Mouse (Mus musculus): ENCODE results near the gene Cenpv. TPM values are rescaled to one million over a fixed set of nuclear protein-coding genes. Genes with fewer than 3 reads are reported as not detected.

Cenpv gene
- total and polyA plus RNA-seq, 3 experiments, result 149 to 2,878 (median 178) TPM

- peak; percentile 77 for DNase-seq (ENCODE audit: low read depth, low spot score)
- no peaks in the 10 kb centered on the region for H3K9me3 ChIP-seq (replicated peaks; ENCODE audit: insufficient read depth, low read length)
- H3K4me3 ChIP-seq (ENCODE audit: control insufficient read depth in 1 of 2, insufficient read depth in 1 of 2, low read depth in 2 of 2, low read length in 2 of 2), result peak overlapping the region; percentile 58 to 91
- peaks cover 8 to 16% of the 10 kb centered on the region in 2 experiments for H3K36me3 ChIP-seq (ENCODE audit: control insufficient read depth in 1 of 2, insufficient read depth in 2 of 2, low read length in 2 of 2)
- peaks cover 4 to 6% of the 10 kb centered on the region in 2 experiments for H3K4me1 ChIP-seq (ENCODE audit: control insufficient read depth in 1 of 2, insufficient read depth in 2 of 2, low read length in 2 of 2)
- H3K27me3 ChIP-seq (ENCODE audit: control insufficient read depth in 1 of 2, insufficient read depth in 2 of 2, low read length in 2 of 2), result no peaks in the 10 kb centered on the region
- peaks cover 28% of the 10 kb centered on the region for H3K79me2 ChIP-seq (ENCODE audit: control insufficient read depth, insufficient read depth, low read length, poor library complexity)
- peak overlapping the region; percentile 100 for H3K9ac ChIP-seq (ENCODE audit: control insufficient read depth, low read depth, low read length, poor library complexity, severe bottlenecking)
- H3K27ac ChIP-seq (ENCODE audit: control insufficient read depth, low read depth, low read length), result peak overlapping the region; percentile 76
- TF ChIP-seq POLR2AphosphoS2 (IDR thresholded peaks at IDR 0.05; ENCODE audit: low read length), result no peak
- TF ChIP-seq ZMIZ1 (IDR thresholded peaks at IDR 0.05; ENCODE audit: low read depth, low read length), result no peak
- TF ChIP-seq GATA1 (IDR thresholded peaks at IDR 0.05; ENCODE audit: low read depth, low read length), result no peak
- TF ChIP-seq MAZ (IDR thresholded peaks at IDR 0.05; ENCODE audit: low read depth, low read length), result peak; percentile 59; the same call in 1 of the 2 replicates
- TF ChIP-seq CHD1 (IDR thresholded peaks at IDR 0.05; ENCODE audit: low read depth, low read length), result peak; percentile 98
- no peak for TF ChIP-seq E2F4 (IDR thresholded peaks at IDR 0.05; ENCODE audit: borderline replicate concordance, low read depth, low read length)
- TF ChIP-seq POLR2AphosphoS5 (IDR thresholded peaks at IDR 0.05; ENCODE audit: borderline replicate concordance, low read depth, low read length), result no peak
- TF ChIP-seq JUND (IDR thresholded peaks at IDR 0.05; ENCODE audit: low read depth, low read length), result no peak
- no peak for TF ChIP-seq UBTF (IDR thresholded peaks at IDR 0.05; ENCODE audit: borderline replicate concordance, insufficient read depth, low read depth, low read length)
- TF ChIP-seq SMC3 (IDR thresholded peaks at IDR 0.05; ENCODE audit: low read depth, low read length), result no peak
- no peak for TF ChIP-seq HCFC1 (IDR thresholded peaks at IDR 0.05; ENCODE audit: low read depth, low read length)
- no peak for TF ChIP-seq CTCF (IDR thresholded peaks at IDR 0.05 in 2 of 3, conservative IDR thresholded peaks at IDR 0.05 in 1 of 3; ENCODE audit: control insufficient read depth in 1 of 3, insufficient read depth in 1 of 3, low read depth in 2 of 3, low read length in 3 of 3, poor library complexity in 1 of 3, severe bottlenecking in 1 of 3)
- TF ChIP-seq USF1 (IDR thresholded peaks at IDR 0.05; ENCODE audit: low read depth, low read length), result no peak
- no peak for TF ChIP-seq ZKSCAN1 (IDR thresholded peaks at IDR 0.05; ENCODE audit: low read depth, low read length)
- peak; percentile 86 for TF ChIP-seq MXI1 (IDR thresholded peaks at IDR 0.05; ENCODE audit: low read depth, low read length)
- TF ChIP-seq TCF12 (IDR thresholded peaks at IDR 0.05; ENCODE audit: low read depth, low read length), result no peak
- peak in 1 of 2 experiments; percentile 55; a peak in 2 of 4 replicates for TF ChIP-seq EP300 (IDR thresholded peaks at IDR 0.05; ENCODE audit: low read depth in 1 of 2, low read length in 2 of 2)
- no peak for TF ChIP-seq ETS1 (IDR thresholded peaks at IDR 0.05; ENCODE audit: low read depth, low read length)
- peak; percentile 65; the same call in 1 of the 2 replicates for TF ChIP-seq MYB (IDR thresholded peaks at IDR 0.05; ENCODE audit: low read depth, low read length)
- TF ChIP-seq MAX (IDR thresholded peaks at IDR 0.05; ENCODE audit: low read length), result peak; percentile 89
- TF ChIP-seq MEF2A (IDR thresholded peaks at IDR 0.05; ENCODE audit: extremely low read depth, insufficient replicate concordance, low read depth, low read length, poor library complexity, severe bottlenecking), result no peak
- peak; percentile 58 for TF ChIP-seq SIN3A (IDR thresholded peaks at IDR 0.05; ENCODE audit: low read length)
- TF ChIP-seq ZC3H11A (IDR thresholded peaks at IDR 0.05; ENCODE audit: low read depth, low read length), result no peak
- TF ChIP-seq RAD21 (IDR thresholded peaks at IDR 0.05; ENCODE audit: low read depth, low read length), result no peak
- TF ChIP-seq NRF1 (IDR thresholded peaks at IDR 0.05; ENCODE audit: insufficient read depth, low read depth, low read length, poor library complexity, severe bottlenecking), result no peak
- TF ChIP-seq TBP (IDR thresholded peaks at IDR 0.05; ENCODE audit: low read depth, low read length), result peak; percentile 66; the same call in 1 of the 2 replicates
- TF ChIP-seq GABPA (IDR thresholded peaks at IDR 0.05; ENCODE audit: low read depth, low read length), result no peak
- no peak for TF ChIP-seq ELF1 (IDR thresholded peaks at IDR 0.05; ENCODE audit: low read depth, low read length)
- TF ChIP-seq RCOR1 (IDR thresholded peaks at IDR 0.05; ENCODE audit: low read depth, low read length), result no peak
- TF ChIP-seq USF2 (IDR thresholded peaks at IDR 0.05; ENCODE audit: borderline replicate concordance in 1 of 2, insufficient read depth in 1 of 2, low read depth in 1 of 2, low read length in 2 of 2), result no peak
- peak; percentile 85 for TF ChIP-seq MYC (IDR thresholded peaks at IDR 0.05; ENCODE audit: low read depth, low read length)
- TF ChIP-seq CHD2 (IDR thresholded peaks at IDR 0.05; ENCODE audit: low read length), result no peak
- TF ChIP-seq POLR2A (IDR thresholded peaks at IDR 0.05; ENCODE audit: control insufficient read depth in 1 of 2, insufficient read depth in 1 of 2, low read depth in 1 of 2, low read length in 2 of 2, poor library complexity in 1 of 2), result no peak; a peak in 1 of 4 replicates
- TF ChIP-seq KAT2A (conservative IDR thresholded peaks at IDR 0.05; ENCODE audit: low read depth, low read length), result no peak
- peak; percentile 71; the same call in 1 of the 2 replicates for TF ChIP-seq BHLHE40 (IDR thresholded peaks at IDR 0.05; ENCODE audit: borderline replicate concordance, low read depth, low read length)
- TF ChIP-seq NELFE (IDR thresholded peaks at IDR 0.05; ENCODE audit: low read depth, low read length), result peak; percentile 19; the same call in 1 of the 2 replicates
These were observed 556 bp downstream of the Cenpv start for GRCm38 (mm10) chr11:62538321-62539088.

All from MEL (cell line).